Mouse (Mus musculus): Measurements from ENCODE around the gene Mical2.

DNA sequence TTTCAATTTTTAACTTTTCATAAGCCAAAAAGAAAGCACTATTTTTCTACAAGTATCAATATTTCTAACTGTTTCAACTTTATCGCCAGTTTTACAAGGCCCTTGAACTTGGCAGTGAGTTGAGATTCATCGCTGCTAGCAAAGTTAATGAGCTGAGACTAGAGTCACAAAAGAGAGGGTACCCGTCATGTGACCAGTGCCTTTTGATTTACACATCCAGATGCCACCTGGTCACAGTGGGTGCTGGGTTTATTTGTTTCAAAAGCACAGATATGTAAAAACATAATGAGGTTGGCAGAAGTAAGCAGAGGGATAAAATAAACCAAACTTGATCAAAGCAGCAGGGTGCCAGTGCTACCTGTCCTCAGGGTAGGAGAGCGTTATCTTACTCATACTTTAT, 126.3 kb downstream of the Mical2 start:
- no peak for TF ChIP-seq POLR2A (IDR thresholded peaks at IDR 0.05; ENCODE audit: control insufficient read depth in 1 of 2, insufficient read depth in 1 of 2, low read depth in 1 of 2, low read length in 2 of 2, poor library complexity in 1 of 2)
- TF ChIP-seq UBTF (IDR thresholded peaks at IDR 0.05; ENCODE audit: borderline replicate concordance, insufficient read depth, low read depth, low read length) = no peak
- no peak for TF ChIP-seq ETS1 (IDR thresholded peaks at IDR 0.05; ENCODE audit: low read depth, low read length)
- TF ChIP-seq TBP (IDR thresholded peaks at IDR 0.05; ENCODE audit: low read depth, low read length) = no peak
- TF ChIP-seq CHD2 (IDR thresholded peaks at IDR 0.05; ENCODE audit: low read length) = no peak
- TF ChIP-seq CTCF (IDR thresholded peaks at IDR 0.05 in 2 of 3, conservative IDR thresholded peaks at IDR 0.05 in 1 of 3; ENCODE audit: control insufficient read depth in 1 of 3, insufficient read depth in 1 of 3, low read depth in 2 of 3, low read length in 3 of 3, poor library complexity in 1 of 3, severe bottlenecking in 1 of 3) = no peak
